Mouse (Mus musculus) telencephalon, adult 2 months (tissue): ENCODE results near the gene Armc10.
"Not testable (repeated sequence)": the region's sequence is repeated elsewhere in the genome, so short reads cannot be mapped to it uniquely, and the experiment has no call there.

Experiments used
- DNase-seq: peaks from one replicate; pipeline ENCODE4 v3.0.0-alpha.2; 2011; ENCODE audit warnings: low read depth, low spot score

Gene Armc10

DNA sequence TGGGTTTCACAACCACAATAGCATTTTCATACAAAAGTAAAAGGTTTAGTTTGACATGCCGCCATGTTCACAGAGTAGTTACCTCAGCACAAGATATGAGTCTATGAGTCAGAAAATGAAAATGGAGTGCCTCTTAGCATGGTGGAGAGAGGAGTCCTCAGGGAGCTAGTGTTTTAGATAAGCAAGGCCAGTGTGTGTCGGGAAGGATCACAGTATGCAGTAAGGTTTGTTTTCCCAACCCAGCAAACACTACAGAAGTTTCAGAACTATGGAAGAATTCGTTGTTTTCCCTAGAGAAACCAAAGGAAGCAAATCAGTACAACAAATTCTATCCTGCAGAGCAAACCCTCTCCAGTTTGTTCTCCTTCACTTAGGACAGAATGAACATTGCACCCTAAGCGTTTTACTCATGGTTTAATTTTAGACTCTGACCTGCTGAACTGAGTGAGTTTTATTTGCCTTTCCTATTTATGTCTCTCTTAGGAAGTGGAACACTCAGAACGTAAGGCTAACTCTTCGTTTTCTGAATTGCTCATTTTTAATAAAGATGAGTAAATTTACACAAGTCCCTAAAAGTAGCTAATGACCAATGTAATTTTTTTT is 57.4 kb downstream of the Armc10 start:
- DNase-seq: no peak

DNA sequence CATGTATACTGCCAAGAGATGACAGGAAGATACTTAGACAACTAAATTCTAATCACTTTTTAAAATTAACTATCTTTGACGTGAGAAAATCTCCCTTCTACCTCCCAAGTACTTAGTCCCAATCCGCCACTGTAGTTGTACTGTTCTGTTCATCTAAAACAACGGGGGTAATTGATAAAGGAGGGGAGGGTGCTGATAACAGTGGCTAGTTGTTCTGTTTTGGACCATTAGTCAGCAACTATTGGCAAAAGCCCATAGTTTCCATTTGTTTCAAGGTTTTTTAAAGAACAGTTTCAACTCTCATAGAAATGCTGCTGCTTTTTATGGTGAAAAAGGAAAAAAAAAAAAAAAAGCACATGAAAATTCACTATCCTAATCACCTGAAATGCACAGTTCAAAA is 58.1 kb downstream of the Armc10 start:
- no peak for DNase-seq

DNA sequence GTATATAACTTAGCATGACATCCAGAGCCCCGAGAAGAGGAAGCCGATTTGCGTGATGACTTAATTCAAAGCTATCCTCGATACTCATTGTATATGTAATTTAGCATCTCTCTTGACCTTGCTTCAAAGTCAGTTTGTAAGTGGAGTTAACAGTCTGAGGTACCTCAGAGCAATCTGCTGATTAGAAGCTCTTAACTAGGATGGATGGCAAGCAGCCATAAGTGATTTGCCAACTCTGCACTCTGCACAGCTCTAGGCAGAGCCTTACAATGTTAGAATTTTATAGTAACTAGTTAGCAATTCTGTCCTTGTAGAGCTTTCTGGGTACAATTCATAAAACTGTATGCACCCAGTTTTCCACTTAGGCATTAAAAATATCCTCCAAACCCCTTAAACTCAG is 60.9 kb downstream of the Armc10 start:
- no peak for DNase-seq

- not testable (repeated sequence) for DNase-seq
These were observed 62.4 kb downstream of the Armc10 start for GRCm38 (mm10) chr5:21708011-21708410.
